Mouse (Mus musculus) heart, embryonic 15.5 days (tissue): ENCODE measurements around the gene Ifi35. TPM values are rescaled to one million over a fixed set of nuclear protein-coding genes. Genes with fewer than 3 reads are reported as not detected.
"Not testable (repeated sequence)": the region's sequence is repeated elsewhere in the genome, so short reads cannot be mapped to it uniquely, and the experiment has no call there.

ENCODE experiments used
- ATAC-seq: fragments of 200-750 bp; cut with Nextera tagmentation; replicated peaks from 2 replicates; pipeline ENCODE4 v1.8.0; 2017; ENCODE audit warnings: low read depth, moderate TSS enrichment; ENCODE audit not compliant: insufficient number of reproducible peaks, insufficient read depth, low FRiP score
- H3K27ac ChIP-seq: fragments of 300-500 bp; sonication (generic); 2 replicates; pipeline ENCODE4 v1.5.1; 2015; ENCODE audit warnings: mild to moderate bottlenecking, inconsistent platforms
- H3K27me3 ChIP-seq: fragments of 300-500 bp; sonication (generic); 2 replicates; pipeline ENCODE4 v1.6.1; 2015; ENCODE audit warnings: inconsistent platforms
- H3K36me3 ChIP-seq: fragments of 300-500 bp; sonication (generic); 2 replicates; pipeline ENCODE4 v1.6.1; 2015; ENCODE audit warnings: mild to moderate bottlenecking, inconsistent platforms
- H3K4me1 ChIP-seq: fragments of 300-500 bp; sonication (generic); replicated peaks from 2 replicates; pipeline ENCODE4 v1.6.1; 2015; ENCODE audit warnings: inconsistent platforms
- H3K4me2 ChIP-seq: fragments of 300-500 bp; sonication (generic); 2 replicates; pipeline ENCODE4 v1.6.1; 2015; ENCODE audit warnings: inconsistent platforms, mild to moderate bottlenecking, moderate library complexity
- H3K4me3 ChIP-seq: fragments of 300-500 bp; sonication (generic); 2 replicates; pipeline ENCODE4 v1.5.1; 2015; ENCODE audit warnings: mild to moderate bottlenecking, inconsistent platforms
- H3K9ac ChIP-seq: fragments of 300-500 bp; sonication (generic); 2 replicates; pipeline ENCODE4 v1.6.1; 2015; ENCODE audit warnings: mild to moderate bottlenecking, inconsistent platforms
- H3K9me3 ChIP-seq: fragments of 300-500 bp; sonication (generic); replicated peaks from 2 replicates; pipeline ENCODE4 v1.6.1; 2016; ENCODE audit warnings: inconsistent platforms
- WGBS: fragments of 180-500 bp; shearing (Covaris S2); methylation state at CpG from one replicate; pipeline ENCODE4 v1.1.7; 2015; ENCODE audit warnings: mixed read lengths; 5-methylcytosine and 5-hydroxymethylcytosine counted together
- polyA plus RNA-seq: library from polyadenylated mRNA; unstranded; fragments of >200 nt; fragmentation: Nextera tagmentation; extraction: Ambion mirVana; gene quantifications from 2 replicates; pipeline ENCODE4 v1.2.1, GENCODE M21; 2015

The Ifi35 gene
- polyA plus RNA-seq, 1 experiment from 2014 or later, result 18.0 TPM

DNA sequence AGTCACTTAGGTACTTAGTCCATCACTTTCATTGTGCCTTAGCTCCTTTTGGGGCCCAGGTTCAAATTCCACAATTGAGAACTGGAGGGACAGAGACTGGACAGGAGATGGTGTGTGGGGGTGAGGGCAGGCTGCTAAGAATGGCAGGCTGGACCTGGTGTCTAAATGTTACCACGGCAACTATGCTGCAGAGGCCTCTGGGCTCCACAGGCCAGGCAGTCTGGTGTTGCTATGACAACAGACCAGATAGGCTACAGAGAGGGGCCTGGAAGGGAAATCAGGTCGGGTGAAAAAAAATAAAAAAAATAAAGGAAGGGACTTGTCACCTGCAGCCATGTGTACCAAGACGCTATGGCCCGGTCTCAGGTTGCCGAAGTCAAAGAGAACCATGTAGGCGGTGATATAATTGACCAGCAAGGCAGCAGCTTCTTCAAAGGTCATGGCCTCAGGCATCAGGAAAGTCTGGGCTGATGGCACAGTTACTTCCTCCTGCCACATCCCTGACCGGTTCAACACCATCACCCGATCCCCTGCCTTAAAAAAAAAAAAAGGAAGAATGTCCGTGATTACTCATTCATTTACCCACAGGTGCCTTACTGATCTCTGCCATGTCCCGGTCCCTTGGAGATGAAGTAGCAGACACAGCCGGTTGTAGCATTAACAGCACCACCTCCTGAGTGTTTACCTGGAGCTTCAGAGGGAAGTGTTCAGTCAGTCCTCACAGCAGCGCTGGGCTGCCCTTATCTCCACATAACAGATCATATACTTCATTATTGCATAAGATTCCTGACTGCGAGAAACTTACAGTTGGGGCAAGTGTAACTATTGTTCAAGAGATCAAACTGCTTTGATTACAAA is 14.6 kb downstream of the Ifi35 start:
- H3K27ac ChIP-seq, result no peak overlapping the region
- no peak overlapping the region for H3K9ac ChIP-seq
- H3K4me1 ChIP-seq, result peaks cover 45% of the 10 kb centered on the region
- H3K36me3 ChIP-seq, result peaks cover 47% of the 10 kb centered on the region
- no peaks in the 10 kb centered on the region for H3K9me3 ChIP-seq
- no peak for ATAC-seq
- WGBS, result 52% methylated on average over 13 of the region's 13 CpGs
- H3K27me3 ChIP-seq, result no peaks in the 10 kb centered on the region
- H3K4me3 ChIP-seq, result no peak overlapping the region
- H3K4me2 ChIP-seq, result no peak overlapping the region

GRCm38 (mm10) chr11:101464211-101465100 is 16.2 kb downstream of the Ifi35 start, which contains the start of gene Rnd2:
TSS of gene Rnd2 (plus strand) at chr11:101464999.
- peak within 1 kb of the TSS; percentile 78 for H3K9ac ChIP-seq
- no peak for ATAC-seq
- H3K4me3 ChIP-seq, result peak within 1 kb of the TSS; percentile 91
- H3K27ac ChIP-seq, result peak within 1 kb of the TSS; percentile 87
- H3K9me3 ChIP-seq, result no peaks in the 10 kb centered on the region
- 11% methylated on average over 12 of the region's 12 CpGs for WGBS
- peaks cover 54% of the 10 kb centered on the region for H3K4me1 ChIP-seq
- H3K27me3 ChIP-seq, result no peaks in the 10 kb centered on the region
- H3K4me2 ChIP-seq, result peak within 1 kb of the TSS; percentile 93
- H3K36me3 ChIP-seq, result peaks cover 32% of the 10 kb centered on the region

- Histone ChIP-seq H3K4me3 (peak overlapping the region; percentile 91), H3K27me3 (no peaks in the 10 kb centered on the region), H3K9ac (peak overlapping the region; percentile 78), H3K4me1 (peaks cover 53% of the 10 kb centered on the region), H3K4me2 (peak overlapping the region; percentile 93), H3K9me3 (no peaks in the 10 kb centered on the region), H3K27ac (peak overlapping the region; percentile 87), H3K36me3 (peaks cover 23% of the 10 kb centered on the region)
- 0 out of 2 replicates have a peak, but pooled peaks have one; percentile 34 for ATAC-seq
- under 1% methylated on average over 50 of the region's 51 CpGs for WGBS
Measured at GRCm38 (mm10) chr11:101465101-101465868, 17.1 kb downstream of the Ifi35 start.

- Histone ChIP-seq H3K9ac (peak within 1 kb of the TSS; percentile 78), H3K9me3 (no peaks in the 10 kb centered on the region), H3K27me3 (no peaks in the 10 kb centered on the region), H3K4me3 (peak within 1 kb of the TSS; percentile 91), H3K27ac (peak within 1 kb of the TSS; percentile 87), H3K4me2 (peak within 1 kb of the TSS; percentile 93), H3K4me1 (peaks cover 53% of the 10 kb centered on the region), H3K36me3 (peaks cover 17% of the 10 kb centered on the region)
- under 1% methylated on average over 60 of the region's 60 CpGs for WGBS
- ATAC-seq, result peak; percentile 71
Measured at GRCm38 (mm10) chr11:101465869-101466551, 17.8 kb downstream of the Ifi35 start, which contains the start of gene Vat1. TSS of gene Vat1 (minus strand) at chr11:101466230.

GRCm38 (mm10) chr11:101466552-101466950 is 18.3 kb downstream of the Ifi35 start:
- peak overlapping the region; percentile 91 for H3K4me3 ChIP-seq
- not testable (repeated sequence) for H3K9me3 ChIP-seq, H3K27me3 ChIP-seq, H3K27ac ChIP-seq, ATAC-seq
- H3K36me3 ChIP-seq, result peaks cover 11% of the 10 kb centered on the region
- H3K4me2 ChIP-seq, result peak overlapping the region; percentile 93
- WGBS, result 60% methylated on average over 5 of the region's 5 CpGs
- H3K9ac ChIP-seq, result peak overlapping the region; percentile 78; the same call in 1 of the 2 replicates
- H3K4me1 ChIP-seq, result peaks cover 53% of the 10 kb centered on the region

GRCm38 (mm10) chr11:101467477-101468262 is 19.5 kb downstream of the Ifi35 start:
- peak; percentile 83 for ATAC-seq
- H3K4me2 ChIP-seq, result peak overlapping the region; percentile 88
- peak overlapping the region; percentile 53 for H3K27ac ChIP-seq
- H3K36me3 ChIP-seq, result peaks cover under 1% of the 10 kb centered on the region; the same call in 1 of the 2 replicates
- peak overlapping the region; percentile 84 for H3K4me3 ChIP-seq
- no peaks in the 10 kb centered on the region for H3K9me3 ChIP-seq
- under 1% methylated on average over 53 of the region's 54 CpGs for WGBS
- H3K9ac ChIP-seq, result peak overlapping the region; percentile 78
- no peaks in the 10 kb centered on the region for H3K27me3 ChIP-seq
- peaks cover 50% of the 10 kb centered on the region for H3K4me1 ChIP-seq

DNA sequence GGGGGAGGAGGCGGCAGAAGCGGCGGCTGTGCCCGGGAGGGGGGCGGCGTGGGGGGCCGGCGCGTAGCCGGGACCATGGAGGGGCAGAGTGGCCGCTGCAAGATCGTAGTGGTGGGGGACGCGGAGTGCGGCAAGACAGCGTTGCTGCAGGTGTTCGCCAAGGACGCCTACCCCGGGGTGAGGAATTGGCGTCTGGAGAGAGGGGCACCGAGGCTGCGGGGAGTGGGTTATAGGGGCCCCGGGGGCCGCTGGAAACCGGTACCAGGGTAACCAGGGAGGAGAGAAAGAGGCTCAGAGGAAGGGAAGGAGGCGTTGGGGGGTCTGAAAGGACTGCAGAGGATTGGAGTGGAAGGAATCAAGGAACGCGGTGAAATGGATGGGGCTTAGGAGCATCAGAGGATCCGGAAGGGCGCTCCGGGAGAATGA is 20.1 kb downstream of the Ifi35 start:
- peak; percentile 2; the same call in 1 of the 2 replicates for ATAC-seq
- Histone ChIP-seq H3K27me3 (no peaks in the 10 kb centered on the region), H3K27ac (peak overlapping the region; percentile 53), H3K36me3 (no peaks in the 10 kb centered on the region), H3K9me3 (no peaks in the 10 kb centered on the region), H3K9ac (peak overlapping the region; percentile 78), H3K4me1 (peaks cover 44% of the 10 kb centered on the region), H3K4me2 (peak overlapping the region; percentile 88), H3K4me3 (peak overlapping the region; percentile 84)
- WGBS, result under 1% methylated on average over 30 of the region's 31 CpGs

DNA sequence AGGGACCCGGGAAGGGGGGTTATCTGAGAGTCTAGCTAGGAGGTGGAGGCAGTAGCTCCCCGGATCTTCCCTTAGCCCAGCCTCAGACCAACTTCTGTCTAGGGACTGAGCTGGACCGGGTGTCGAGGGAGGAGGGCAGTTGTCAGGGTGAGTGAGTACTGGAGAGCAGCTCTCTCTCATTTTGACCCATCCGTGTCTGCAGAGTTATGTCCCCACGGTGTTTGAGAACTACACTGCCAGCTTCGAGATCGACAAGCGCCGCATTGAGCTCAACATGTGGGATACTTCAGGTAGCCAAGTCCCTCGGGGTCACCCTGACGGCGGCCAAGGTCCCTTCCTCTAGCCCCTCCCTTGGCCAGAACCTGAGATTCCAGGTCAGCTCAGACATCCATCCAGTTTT is 20.5 kb downstream of the Ifi35 start:
- Histone ChIP-seq H3K27me3 (no peaks in the 10 kb centered on the region), H3K9ac (peak overlapping the region; percentile 78), H3K4me2 (peak overlapping the region; percentile 88), H3K4me1 (peaks cover 40% of the 10 kb centered on the region), H3K36me3 (no peaks in the 10 kb centered on the region), H3K4me3 (peak overlapping the region; percentile 84), H3K9me3 (no peaks in the 10 kb centered on the region), H3K27ac (no peak overlapping the region)
- ATAC-seq, result no peak
- 9% methylated on average over 13 of the region's 13 CpGs for WGBS

- H3K9ac ChIP-seq, result peak overlapping the region; percentile 78
- WGBS, result 64% methylated on average over 4 of the region's 4 CpGs
- H3K4me2 ChIP-seq, result peak overlapping the region; percentile 88
- no peaks in the 10 kb centered on the region for H3K36me3 ChIP-seq
- H3K4me1 ChIP-seq, result peaks cover 36% of the 10 kb centered on the region
- H3K4me3 ChIP-seq, result peak overlapping the region; percentile 84
- no peaks in the 10 kb centered on the region for H3K27me3 ChIP-seq
- H3K9me3 ChIP-seq, result no peaks in the 10 kb centered on the region
- no peak for ATAC-seq
- H3K27ac ChIP-seq, result no peak overlapping the region
Measured at GRCm38 (mm10) chr11:101469155-101469554, 20.9 kb downstream of the Ifi35 start.
